In genomic region chr7:35121150-35121549, GRCm38 (mm10) we compare ENCODE assay signal across 8 mouse cellular contexts. TPM values are rescaled to one million over a fixed set of nuclear protein-coding genes. Genes with fewer than 3 reads are reported as not detected.
DNase-seq lines count a peak whose midpoint lies in the region; ATAC-seq and TF ChIP-seq lines count a peak whose summit lies in the region.

No protein-coding gene starts in this region.

- no peak for DNase-seq in kidney, adult 2 months
- no peak for DNase-seq in kidney, adult 8-10 months
- DNase-seq in embryonic facial prominence, embryonic 14.5 days (ENCODE audit: low spot score) = no peak
- no peak for DNase-seq in liver, embryonic 11.5 days (ENCODE audit: low spot score)
- DNase-seq in c-Kit-positive CD71-positive TER-119-positive erythroid progenitor cells, embryonic 14.5 days (ENCODE audit: low spot score) = no peak
- DNase-seq in layer of hippocampus, adult 11-12 months (ENCODE audit: low spot score) = no peak
- no peak for DNase-seq in layer of hippocampus, adult 9-11 months

- H3K27ac ChIP-seq in kidney, adult 2 months (ENCODE audit: insufficient read depth, low read depth, low read length) = no peak overlapping the region
- no peak overlapping the region for H3K27ac ChIP-seq in embryonic facial prominence, embryonic 14.5 days (replicated peaks; ENCODE audit: low read depth, low read length)
- no peak overlapping the region for H3K27ac ChIP-seq in liver, embryonic 11.5 days (ENCODE audit: low read depth, low read length)

- no peak for ATAC-seq in embryonic facial prominence, embryonic 14.5 days (ENCODE audit: low read depth)
- ATAC-seq in liver, embryonic 11.5 days (replicated peaks; ENCODE audit: low FRiP score) = no peak

- no peak for TF ChIP-seq CTCF in kidney, adult 2 months (conservative IDR thresholded peaks at IDR 0.05; ENCODE audit: insufficient read depth, insufficient read length, low read depth, low read length)
- no peak for TF ChIP-seq CTCF in E14TG2a.4 (conservative IDR thresholded peaks at IDR 0.05; ENCODE audit: low read length)

- no peaks in the 10 kb centered on the region for H3K27me3 ChIP-seq in kidney, adult 2 months (replicated peaks; ENCODE audit: control insufficient read depth, insufficient read depth, low read length)
- peaks cover 94% of the 10 kb centered on the region for H3K27me3 ChIP-seq in E14TG2a.4 (ENCODE audit: insufficient read depth, low read length)
- H3K27me3 ChIP-seq in embryonic facial prominence, embryonic 14.5 days (replicated peaks; ENCODE audit: control insufficient read depth, insufficient read depth, low read length) = peaks cover 49% of the 10 kb centered on the region
- peaks cover 67% of the 10 kb centered on the region for H3K27me3 ChIP-seq in liver, embryonic 11.5 days (replicated peaks; ENCODE audit: control insufficient read depth, insufficient read depth, low read length)

- H3K36me3 ChIP-seq in kidney, adult 2 months (ENCODE audit: control insufficient read depth, insufficient read depth, low read length) = no peaks in the 10 kb centered on the region
- no peaks in the 10 kb centered on the region for H3K36me3 ChIP-seq in E14TG2a.4 (ENCODE audit: insufficient read depth, low read length)
- H3K36me3 ChIP-seq in embryonic facial prominence, embryonic 14.5 days (ENCODE audit: control insufficient read depth, insufficient read depth, low read length) = no peaks in the 10 kb centered on the region
- no peaks in the 10 kb centered on the region for H3K36me3 ChIP-seq in liver, embryonic 11.5 days (ENCODE audit: control insufficient read depth, insufficient read depth, low read length)

- H3K9ac ChIP-seq in embryonic facial prominence, embryonic 14.5 days (ENCODE audit: low read depth, low read length) = peak overlapping the region; percentile 45; the same call in 1 of the 2 replicates
- peak overlapping the region; percentile 67; the same call in 1 of the 2 replicates for H3K9ac ChIP-seq in liver, embryonic 11.5 days (ENCODE audit: low read depth, low read length)

- TF ChIP-seq POLR2A in kidney, adult 2 months (IDR thresholded peaks at IDR 0.05; ENCODE audit: low read depth, low read length) = no peak

- H3K4me1 ChIP-seq in kidney, adult 2 months (ENCODE audit: control insufficient read depth, insufficient read depth, low read length) = no peaks in the 10 kb centered on the region
- peaks cover 33% of the 10 kb centered on the region for H3K4me1 ChIP-seq in E14TG2a.4 (replicated peaks; ENCODE audit: low read depth, low read length)
- H3K4me1 ChIP-seq in embryonic facial prominence, embryonic 14.5 days (ENCODE audit: control insufficient read depth, insufficient read depth, low read length) = peaks cover 11% of the 10 kb centered on the region
- H3K4me1 ChIP-seq in liver, embryonic 11.5 days (replicated peaks; ENCODE audit: control insufficient read depth, insufficient read depth, low read length) = peaks cover 13% of the 10 kb centered on the region

- H3K9me3 ChIP-seq in E14TG2a.4 (ENCODE audit: low read length) = no peaks in the 10 kb centered on the region
- no peaks in the 10 kb centered on the region for H3K9me3 ChIP-seq in embryonic facial prominence, embryonic 14.5 days (ENCODE audit: control insufficient read depth, low read length)
- no peaks in the 10 kb centered on the region for H3K9me3 ChIP-seq in liver, embryonic 11.5 days (ENCODE audit: control insufficient read depth, low read length)

- H3K4me3 ChIP-seq in kidney, adult 2 months (ENCODE audit: insufficient read depth, low read depth, low read length) = peak overlapping the region; percentile 79
- H3K4me3 ChIP-seq in E14TG2a.4 (replicated peaks; ENCODE audit: low read length) = peak overlapping the region; percentile 79
- H3K4me3 ChIP-seq in embryonic facial prominence, embryonic 14.5 days (ENCODE audit: low read depth, low read length) = peak overlapping the region; percentile 63
- H3K4me3 ChIP-seq in liver, embryonic 11.5 days (ENCODE audit: low read depth, low read length) = peak overlapping the region; percentile 62

- WGBS in kidney, adult 2 months = 78% methylated on average over 8 of the region's 8 CpGs
- WGBS in embryonic facial prominence, embryonic 14.5 days = 34% methylated on average over 8 of the region's 8 CpGs
- 26% methylated on average over 8 of the region's 8 CpGs for WGBS in liver, embryonic 11.5 days

- peak overlapping the region; percentile 97 for H3K4me2 ChIP-seq in embryonic facial prominence, embryonic 14.5 days (ENCODE audit: low read depth, low read length)
- H3K4me2 ChIP-seq in liver, embryonic 11.5 days = peak overlapping the region; percentile 87

RNA-seq across cellular contexts. Expression of gene Cebpa, which starts 2.1 kb away (rescaled TPM):
- polyA plus RNA-seq in kidney, adult 2 months (2012; rRNA removed) = 41.6 and 55.2 TPM in 2 replicates
- 8.7 and 10.9 TPM in 2 replicates for polyA plus RNA-seq in embryonic facial prominence, embryonic 14.5 days (2014; fragmentation: Nextera tagmentation; extraction: Ambion mirVana)
- polyA plus RNA-seq in liver, embryonic 11.5 days (2014; fragmentation: Nextera tagmentation; extraction: Ambion mirVana) = 6.9 and 8.2 TPM in 2 replicates
